Mouse (Mus musculus) gastrocnemius, adult 2 months (tissue): ENCODE results near the gene Map3k14. TPM values are rescaled to one million over a fixed set of nuclear protein-coding genes. Genes with fewer than 3 reads are reported as not detected.
A peak's percentile ranks its signal among the peaks of the same experiment; 100 is the strongest.

Experiments
- DNase-seq: peaks from one replicate; pipeline ENCODE4 v3.0.0; 2022
- H3K27ac ChIP-seq: fragments of 200-600 bp; 2 replicates; pipeline ENCODE4 v1.8.1; 2022; ENCODE audit warnings: mild to moderate bottlenecking
- H3K4me3 ChIP-seq: fragments of 200-600 bp; 2 replicates; pipeline ENCODE4 v1.8.1; 2022; ENCODE audit warnings: mild to moderate bottlenecking, moderate library complexity
- CTCF ChIP-seq: fragments of 200-600 bp; IDR thresholded peaks from 2 replicates; pipeline ENCODE4 v1.8.1; 2022; ENCODE audit warnings: antibody characterized with exemption, mild to moderate bottlenecking, moderate library complexity
- intact Hi-C: fragments of 180-260 bp; cut with DNase I; formaldehyde crosslinking; loops from one replicate; pipeline ENCODE4 v1.15.1; 2025
- total RNA-seq, 2 experiments: library from RNA; stranded (reverse); gene quantifications; 2 replicates each; pipeline ENCODE4 v1.2.3; 2021

Map3k14 gene
- total RNA-seq, 2 experiments from 2014 or later, result 4.1 to 4.2 TPM

DNA sequence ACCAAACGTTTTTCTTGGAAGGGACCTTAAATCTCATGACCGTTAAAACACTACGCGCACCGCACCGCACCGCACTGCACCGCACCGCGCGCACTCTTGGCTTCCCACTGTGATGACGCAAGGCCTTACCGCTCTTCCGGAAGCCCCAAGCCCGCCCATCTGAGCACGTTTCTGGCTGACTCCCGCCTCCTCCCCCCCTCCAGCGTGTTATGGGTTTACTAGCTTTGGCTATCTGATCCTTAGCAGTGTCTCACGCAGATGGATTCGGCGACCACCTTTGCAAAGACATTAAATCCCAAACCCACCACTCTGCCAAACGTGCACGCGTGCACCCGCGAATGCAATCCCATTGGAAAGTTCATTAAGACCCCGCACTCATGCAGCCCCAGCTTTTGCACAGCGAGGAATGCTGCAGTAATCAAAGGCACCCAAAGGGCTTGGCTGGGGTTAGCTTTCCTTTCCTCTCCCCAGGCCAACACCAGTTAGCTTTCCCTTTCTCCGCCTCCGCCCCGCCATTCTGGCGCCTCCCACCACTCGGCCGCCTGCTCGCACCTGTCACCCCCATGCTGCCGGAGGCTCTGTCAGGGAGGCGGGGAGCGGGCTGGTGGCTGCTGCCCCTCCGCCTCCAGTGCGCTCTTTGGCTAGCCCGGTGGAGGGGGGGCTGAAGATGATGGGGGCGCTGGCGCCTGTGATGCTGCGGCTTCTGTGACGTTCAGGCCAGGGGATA, 49.3 kb downstream of the Map3k14 start, which contains the start of gene Spata32:
TSS of gene Spata32 (minus strand) at position 643 of the 727 bp plus-strand sequence.
- TF ChIP-seq CTCF, result no peak
- H3K27ac ChIP-seq, result peak within 1 kb of the TSS; percentile 38; the same call in 1 of the 2 replicates
- DNase-seq, result peak; percentile 78
- intact Hi-C loops, result no loop called here
- H3K4me3 ChIP-seq, result peak within 1 kb of the TSS; percentile 79

DNA sequence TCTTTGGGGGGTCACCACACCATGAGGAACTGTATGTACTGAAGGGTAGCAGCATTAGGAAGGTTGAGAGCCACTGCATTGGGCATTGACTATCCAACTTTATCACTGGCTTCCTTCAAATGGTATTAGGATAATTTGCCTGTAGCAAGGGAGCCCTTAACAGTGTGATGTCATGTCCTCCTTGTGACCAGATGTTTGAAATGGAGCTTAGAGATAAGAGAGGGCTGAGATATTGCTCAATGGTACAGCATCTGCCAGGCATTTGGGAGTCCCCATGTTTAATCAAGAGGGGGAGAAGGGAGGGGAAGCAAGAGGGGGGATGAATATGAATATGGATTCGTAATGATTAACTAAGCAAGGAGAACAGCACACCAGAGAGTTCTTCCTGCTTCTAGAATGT, 51.9 kb downstream of the Map3k14 start:
- H3K4me3 ChIP-seq, result no peak overlapping the region
- no peak overlapping the region for H3K27ac ChIP-seq
- TF ChIP-seq CTCF, result no peak
- intact Hi-C loops, result no loop called here
- DNase-seq, result no peak

DNA sequence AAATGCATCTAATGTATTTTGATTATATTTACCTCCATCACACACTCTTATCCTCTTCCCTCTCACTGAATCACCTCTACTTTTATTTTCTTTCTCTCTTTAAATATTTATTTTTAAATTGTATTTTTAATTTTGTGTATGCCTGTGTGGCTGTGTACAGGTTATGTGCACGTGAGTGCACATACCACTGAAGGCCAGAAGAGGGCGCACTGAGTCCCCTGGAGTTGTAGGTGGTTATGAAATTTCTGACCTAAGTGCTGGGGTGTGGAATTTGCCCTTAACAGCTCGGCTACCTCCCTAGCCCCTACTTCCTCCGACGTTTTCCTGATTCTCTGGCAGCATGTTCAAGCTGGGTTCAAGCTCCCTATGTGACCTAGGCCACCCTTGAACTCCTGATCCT, 53.6 kb downstream of the Map3k14 start:
- peak; percentile 26; the same call in 1 of the 2 replicates for TF ChIP-seq CTCF
- no peak overlapping the region for H3K27ac ChIP-seq
- intact Hi-C loops, result no loop called here
- no peak overlapping the region for H3K4me3 ChIP-seq
- no peak for DNase-seq

DNA sequence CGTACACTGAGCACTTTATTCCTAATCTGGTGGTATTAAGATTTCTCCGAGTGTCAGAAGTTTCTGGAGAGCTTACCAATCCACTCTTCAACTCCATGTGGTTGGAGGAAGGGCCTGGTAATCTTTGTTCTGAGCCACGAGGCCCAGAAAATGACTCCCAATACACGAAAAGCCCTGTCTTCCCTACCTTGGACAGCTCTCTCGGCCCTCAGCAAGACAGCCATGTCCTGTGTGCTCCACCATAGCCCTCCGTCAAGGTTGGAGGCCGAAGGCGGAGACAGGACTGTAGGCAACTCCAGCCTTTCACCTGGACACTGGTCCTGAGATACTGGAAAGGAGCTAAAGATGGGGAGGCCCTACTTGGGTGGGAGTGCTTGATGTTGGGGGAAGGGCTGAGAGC, 57.0 kb downstream of the Map3k14 start:
- no peak for TF ChIP-seq CTCF
- intact Hi-C loops, result no loop called here

DNA sequence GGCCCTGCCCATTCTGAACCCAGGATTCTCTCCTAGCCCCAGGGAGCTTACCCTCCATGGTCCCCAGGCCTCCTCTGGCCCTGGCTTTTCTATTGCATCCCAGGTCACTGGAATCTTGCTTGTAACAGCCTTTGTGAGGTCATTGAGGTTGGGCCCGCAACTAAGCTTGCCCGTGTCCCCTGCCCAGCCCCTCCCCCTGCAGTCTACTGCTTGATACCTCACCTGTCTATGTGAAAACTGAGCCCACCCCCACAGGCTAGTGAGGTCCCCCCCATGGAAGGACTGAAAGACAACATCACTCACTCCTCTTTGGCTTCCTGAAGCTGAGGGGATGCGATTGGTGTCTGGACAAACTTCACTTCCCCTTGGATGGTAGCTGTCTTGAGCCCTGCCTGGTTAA, 58.8 kb downstream of the Map3k14 start, which contains the start of gene 1700023F06Rik:
TSS of gene 1700023F06Rik (minus strand) at position 101 of the 400 bp plus-strand sequence.
- intact Hi-C loops, result no loop called here
- no peak within 1 kb of the TSS for H3K4me3 ChIP-seq
- no peak within 1 kb of the TSS for H3K27ac ChIP-seq
- no peak for TF ChIP-seq CTCF
- no peak for DNase-seq

More for the DNA sequence above, 57.0 kb downstream of the Map3k14 start:
- DNase-seq, result no peak
- Histone ChIP-seq H3K4me3 (no peak overlapping the region), H3K27ac (no peak overlapping the region)

DNA sequence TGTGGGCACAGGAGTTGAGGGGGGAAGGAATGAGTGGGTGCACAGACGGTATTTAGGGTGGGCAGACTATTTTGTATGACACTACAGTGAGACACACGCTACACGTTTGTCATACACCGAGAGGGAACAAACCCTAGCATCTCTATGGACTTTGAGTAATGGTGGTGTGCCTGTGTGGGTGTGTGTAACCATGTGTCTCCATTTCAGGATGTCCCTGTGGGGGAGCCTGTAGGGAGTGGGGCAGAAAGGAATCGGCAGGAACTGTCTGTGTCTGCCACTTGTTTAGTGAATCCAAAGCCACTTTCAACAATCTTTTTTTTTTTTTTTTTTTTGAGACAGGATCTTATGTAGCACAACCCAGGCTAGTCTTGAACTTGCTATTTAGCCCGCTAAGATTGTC, 61.1 kb downstream of the Map3k14 start:
- no peak for TF ChIP-seq CTCF
- DNase-seq, result no peak
- Histone ChIP-seq H3K27ac (no peak overlapping the region), H3K4me3 (no peak overlapping the region)
- intact Hi-C loops, result no loop called here

DNA sequence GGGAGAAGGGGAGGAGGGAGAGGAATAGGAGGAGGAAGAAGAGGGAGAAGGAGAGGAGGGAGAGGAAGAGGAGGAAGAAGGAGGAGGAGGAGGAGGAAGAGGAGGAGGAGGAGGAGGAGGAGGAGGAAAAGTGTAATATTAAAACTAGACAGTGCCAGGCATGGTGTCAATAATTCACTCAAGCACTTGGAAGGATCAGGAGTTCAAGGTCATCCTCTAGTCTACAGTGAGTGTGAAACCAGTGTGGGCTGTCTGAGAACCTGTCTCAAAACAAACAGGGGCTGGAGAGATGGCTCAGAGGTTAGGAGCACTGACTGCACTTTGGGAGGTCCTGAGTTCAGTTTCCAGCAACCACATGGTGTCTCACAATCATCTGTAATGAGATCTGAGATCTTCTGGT, 64.9 kb downstream of the Map3k14 start:
- DNase-seq, result no peak
- TF ChIP-seq CTCF, result no peak
- Histone ChIP-seq H3K27ac (no peak overlapping the region), H3K4me3 (no peak overlapping the region)
- intact Hi-C loops, result no loop called here

DNA sequence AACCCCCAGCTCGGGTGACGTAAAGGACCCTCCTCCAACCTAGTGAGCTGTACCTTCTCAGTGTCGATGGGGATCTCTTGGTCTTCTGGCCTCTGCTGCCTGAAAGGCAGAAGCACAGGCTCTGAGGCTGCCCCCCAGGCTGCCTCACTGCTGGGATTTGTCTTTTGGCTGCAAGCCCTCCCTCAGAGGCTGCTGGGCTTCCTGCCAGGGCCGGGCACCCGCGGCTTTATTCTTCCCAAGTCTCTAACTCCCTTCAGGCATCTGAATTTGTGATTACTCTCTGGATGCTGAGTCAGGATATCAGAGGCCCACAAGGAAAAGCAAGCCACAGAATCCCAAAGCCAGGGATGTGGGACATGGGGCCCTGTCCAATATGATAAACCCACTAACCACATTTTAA, 65.6 kb downstream of the Map3k14 start:
- H3K27ac ChIP-seq, result no peak overlapping the region
- intact Hi-C loops, result no loop called here
- no peak for TF ChIP-seq CTCF
- peak; percentile 22 for DNase-seq
- H3K4me3 ChIP-seq, result no peak overlapping the region

DNA sequence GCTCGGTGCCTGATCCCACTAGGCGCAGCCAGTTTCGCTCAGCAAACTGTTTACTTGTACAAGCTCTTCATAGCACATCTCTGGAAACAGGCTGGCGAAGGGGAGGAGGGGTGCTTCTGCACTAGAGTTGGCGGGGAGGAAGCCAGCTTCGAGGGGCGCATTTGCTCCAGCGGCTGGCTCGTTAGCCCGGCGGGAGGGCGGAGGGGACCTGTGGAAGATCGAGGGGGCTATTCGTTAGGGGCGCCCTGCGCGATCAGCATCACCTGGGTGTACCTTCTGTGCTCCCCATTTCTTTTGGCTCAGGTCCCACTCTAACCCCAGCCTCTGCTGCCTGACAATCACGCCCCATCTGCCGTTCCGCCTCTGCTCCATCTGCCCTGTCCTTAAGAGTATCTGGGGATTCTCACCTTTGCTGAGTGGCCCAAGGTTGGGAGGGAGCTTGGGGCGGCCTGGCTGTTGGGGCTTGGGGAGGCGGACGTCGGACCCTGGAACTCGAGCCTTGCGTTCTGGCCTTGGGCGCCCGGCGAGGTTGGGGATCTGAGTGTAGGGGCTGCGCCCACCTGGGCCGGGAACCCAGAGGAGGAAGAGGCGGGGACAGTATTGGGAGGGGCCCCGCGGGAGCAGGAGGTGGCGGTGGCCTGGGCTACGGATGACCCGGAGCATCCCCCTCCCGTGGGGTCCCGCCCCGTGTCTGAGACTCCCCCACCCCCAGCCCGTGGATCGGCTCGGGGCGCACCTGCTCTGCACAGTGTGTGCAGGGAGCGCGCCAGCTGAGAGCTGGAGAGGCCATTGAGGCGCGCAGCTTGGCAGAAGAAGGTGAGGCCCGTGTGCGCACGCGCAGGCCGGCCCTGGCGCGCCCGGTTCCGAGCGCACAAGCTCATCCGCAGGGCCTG, 68.1 kb downstream of the Map3k14 start:
- peak; percentile 63 for DNase-seq
- no peak for TF ChIP-seq CTCF
- intact Hi-C loops, result no loop called here
- Histone ChIP-seq H3K27ac (no peak overlapping the region), H3K4me3 (peak overlapping the region; percentile 72)

DNA sequence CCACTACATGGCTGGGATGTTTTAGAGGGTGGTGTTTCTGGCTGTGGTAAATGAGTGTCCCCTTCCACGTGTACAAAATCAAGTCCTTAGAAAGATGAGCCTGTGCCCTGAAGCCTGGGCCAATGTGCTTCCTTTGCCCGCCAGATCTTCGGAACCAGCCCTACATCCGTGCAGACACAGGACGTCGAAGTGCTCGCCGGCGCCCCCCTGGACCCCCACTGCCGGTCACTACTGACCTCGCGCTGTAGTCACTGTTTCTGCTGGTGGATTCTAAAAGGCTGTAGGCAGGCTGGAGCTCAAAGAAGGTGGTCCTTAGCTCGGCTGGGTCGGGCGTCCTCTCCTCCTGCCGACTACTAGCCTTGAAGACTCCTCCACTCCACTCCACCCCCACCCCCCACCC, 68.9 kb downstream of the Map3k14 start:
- intact Hi-C loops, result no loop called here
- peak; percentile 10 for DNase-seq

DNA sequence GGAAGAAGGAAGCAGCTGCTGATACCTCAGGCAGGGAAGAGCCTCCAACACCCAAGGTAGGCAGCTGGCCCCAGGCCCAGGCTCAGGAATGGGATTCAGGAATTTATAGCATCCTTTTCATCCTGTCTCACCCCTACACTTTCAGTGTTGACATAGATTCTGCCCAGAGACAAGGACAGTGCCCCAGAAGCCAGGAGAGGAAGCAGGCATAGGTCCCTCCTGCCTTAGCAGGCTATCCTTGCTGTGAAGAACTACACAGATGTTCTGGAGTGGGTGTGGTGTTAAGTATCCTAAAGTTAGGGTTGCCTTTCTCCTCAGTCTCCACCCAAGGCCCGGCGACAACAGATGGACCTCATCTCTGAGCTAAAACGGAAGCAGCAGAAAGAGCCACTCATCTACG, 69.9 kb downstream of the Map3k14 start:
- Histone ChIP-seq H3K27ac (no peak overlapping the region), H3K4me3 (no peak overlapping the region)
- intact Hi-C loops, result no loop called here
- DNase-seq, result peak; percentile 11
- no peak for TF ChIP-seq CTCF

More for the DNA sequence above, 68.9 kb downstream of the Map3k14 start:
- Histone ChIP-seq H3K27ac (no peak overlapping the region), H3K4me3 (no peak overlapping the region)
- no peak for TF ChIP-seq CTCF

DNA sequence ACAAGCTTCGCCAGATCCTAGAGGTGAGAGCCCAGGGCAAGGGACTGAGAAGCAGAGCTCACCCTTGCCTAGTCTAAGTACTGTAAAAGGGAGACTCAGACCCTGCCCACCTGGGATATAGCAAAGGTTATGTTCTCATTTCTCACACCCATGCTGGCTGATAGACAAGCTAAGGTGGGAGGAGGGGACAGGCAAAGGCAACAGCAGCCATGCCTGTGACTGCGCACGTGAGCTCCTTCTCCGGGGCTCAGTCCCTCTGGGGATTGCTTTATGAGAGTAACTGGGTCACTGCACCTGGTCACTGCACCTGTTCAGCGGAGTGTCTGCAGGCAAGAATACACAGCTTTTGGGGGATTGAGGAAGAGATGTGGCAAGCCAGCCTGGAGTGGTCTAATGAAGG, 71.6 kb downstream of the Map3k14 start:
- intact Hi-C loops, result no loop called here
- no peak for TF ChIP-seq CTCF
- DNase-seq, result peak; percentile 8
- H3K4me3 ChIP-seq, result no peak overlapping the region
- no peak overlapping the region for H3K27ac ChIP-seq

DNA sequence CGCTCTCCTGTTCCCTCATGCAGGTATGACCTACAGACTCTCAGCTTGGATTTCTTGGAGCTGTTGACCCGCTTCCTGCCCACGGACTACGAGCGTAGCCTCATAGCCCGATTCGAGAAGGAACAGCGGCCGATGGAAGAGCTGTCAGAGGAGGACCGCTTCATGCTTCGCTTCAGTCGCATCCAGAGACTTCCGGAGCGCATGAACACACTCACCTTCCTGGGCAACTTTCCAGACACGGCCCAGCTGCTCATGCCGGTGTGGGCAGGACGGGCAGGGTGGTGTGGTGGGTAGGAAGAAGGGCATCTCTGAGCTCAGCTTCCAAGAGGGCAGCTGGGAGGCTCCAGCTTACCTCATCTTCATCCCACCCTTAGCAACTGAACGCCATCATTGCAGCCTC, 72.0 kb downstream of the Map3k14 start:
- TF ChIP-seq CTCF, result no peak
- intact Hi-C loops, result no loop called here
- peak; percentile 33 for DNase-seq

More for the DNA sequence above, 72.0 kb downstream of the Map3k14 start:
- no peak overlapping the region for H3K27ac ChIP-seq
- no peak overlapping the region for H3K4me3 ChIP-seq
